Mouse (Mus musculus): Measurements from ENCODE around the gene Itpk1. TPM values are rescaled to one million over a fixed set of nuclear protein-coding genes. Genes with fewer than 3 reads are reported as not detected.
"Not testable (repeated sequence)": the region's sequence is repeated elsewhere in the genome, so short reads cannot be mapped to it uniquely, and the experiment has no call there.

The Itpk1 gene
- polyA plus RNA-seq, 1 experiment from 2014 or later, result 3.0 TPM

DNA sequence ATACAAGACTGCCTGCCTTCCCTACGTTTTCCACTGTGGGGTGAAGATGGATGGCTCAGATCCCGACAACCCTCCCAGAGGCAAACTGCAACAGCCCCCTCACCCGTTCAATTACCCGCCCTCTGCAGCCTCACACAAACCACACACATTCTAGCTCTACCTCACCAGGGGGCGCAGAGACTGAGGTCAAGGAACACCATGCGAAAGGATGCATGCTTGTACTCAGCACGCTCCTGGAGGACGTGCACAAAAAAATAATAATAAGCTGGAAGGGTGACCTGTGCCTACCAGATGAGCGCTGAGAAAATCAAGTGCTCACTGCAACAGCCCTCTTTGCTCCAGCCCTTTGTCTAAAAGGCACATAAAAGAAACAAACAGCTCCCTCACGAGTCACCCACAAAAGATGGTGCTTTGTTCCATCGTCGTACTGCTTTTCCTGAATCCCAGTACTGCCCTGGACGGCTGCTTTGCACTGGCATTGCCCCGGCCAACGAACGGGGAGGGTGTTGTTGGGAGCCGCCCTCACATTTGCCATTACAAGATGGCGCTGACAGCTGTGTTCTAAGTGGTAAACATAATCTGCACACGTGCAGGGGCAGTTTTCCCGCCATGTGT lies 70.2 kb downstream of the Itpk1 start:
- WGBS (ENCODE audit: insufficient replicate concordance), result 71% methylated on average over 20 of the region's 20 CpGs
- no peak for DNase-seq
- Histone ChIP-seq H3K36me3 (no peaks in the 10 kb centered on the region), H3K4me3 (replicated peaks) (no peak overlapping the region), H3K4me1 (replicated peaks) (peaks cover 7% of the 10 kb centered on the region), H3K27me3 (no peaks in the 10 kb centered on the region), H3K4me2 (no peak overlapping the region), H3K9ac (no peak overlapping the region), H3K9me3 (replicated peaks) (no peaks in the 10 kb centered on the region), H3K27ac (no peak overlapping the region)
- no peak for ATAC-seq (ENCODE audit: low read depth)

DNA sequence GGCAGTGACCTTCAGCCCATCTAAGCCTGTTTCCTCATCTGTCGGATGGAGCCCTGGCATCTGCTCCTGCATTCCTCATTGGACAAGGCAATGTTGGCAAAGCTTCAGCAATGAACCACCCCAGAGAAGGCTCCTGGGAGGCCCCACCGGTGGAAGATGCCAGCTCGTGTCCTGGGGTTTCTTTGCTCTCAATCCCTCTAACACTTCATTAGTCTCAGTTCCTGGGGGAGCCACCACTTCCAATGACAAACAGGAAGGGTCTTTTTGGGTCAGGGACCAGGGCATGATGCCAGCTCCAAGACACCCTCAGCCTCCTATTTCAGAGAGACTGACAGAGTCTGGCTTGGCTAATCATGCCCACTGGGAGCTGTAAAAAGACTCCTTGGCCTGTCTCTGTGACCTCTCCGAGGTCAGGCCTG lies 71.6 kb downstream of the Itpk1 start:
- no peak for DNase-seq
- Histone ChIP-seq H3K4me1 (replicated peaks) (peaks cover 12% of the 10 kb centered on the region), H3K9ac (no peak overlapping the region), H3K36me3 (no peaks in the 10 kb centered on the region), H3K9me3 (replicated peaks) (no peaks in the 10 kb centered on the region), H3K4me3 (replicated peaks) (no peak overlapping the region), H3K27ac (no peak overlapping the region), H3K27me3 (no peaks in the 10 kb centered on the region), H3K4me2 (no peak overlapping the region)
- 48% methylated on average over 4 of the region's 4 CpGs for WGBS (ENCODE audit: insufficient replicate concordance)
- ATAC-seq (ENCODE audit: low read depth), result no peak

DNA sequence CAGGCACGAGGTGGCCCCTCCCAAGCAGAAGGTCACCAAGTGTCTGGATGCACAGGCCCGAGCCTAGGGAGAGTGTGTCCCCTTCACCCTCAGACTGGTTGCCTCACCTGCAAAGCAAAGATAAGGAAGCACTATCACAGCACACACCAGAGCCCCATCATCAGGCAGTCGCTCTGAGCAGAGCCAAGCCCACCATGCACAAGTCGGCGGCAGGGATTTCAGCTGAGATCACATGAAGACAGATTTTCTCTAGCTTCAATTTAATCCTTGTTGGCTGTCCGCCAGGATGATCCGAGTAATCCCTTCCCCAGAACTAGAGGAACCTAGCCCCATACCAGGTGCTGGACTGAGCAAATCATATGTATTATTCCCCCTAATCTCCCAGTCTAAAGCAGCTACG lies 73.0 kb downstream of the Itpk1 start:
- H3K4me2 ChIP-seq, result no peak overlapping the region
- no peak overlapping the region for H3K27ac ChIP-seq
- no peak overlapping the region for H3K4me3 ChIP-seq (replicated peaks)
- WGBS (ENCODE audit: insufficient replicate concordance), result 42% methylated on average over 8 of the region's 8 CpGs
- H3K36me3 ChIP-seq, result no peaks in the 10 kb centered on the region
- no peaks in the 10 kb centered on the region for H3K27me3 ChIP-seq
- no peaks in the 10 kb centered on the region for H3K9me3 ChIP-seq (replicated peaks)
- DNase-seq (no peak), ATAC-seq (ENCODE audit: low read depth) (peak; percentile 49; the same call in 1 of the 2 replicates)
- H3K9ac ChIP-seq, result no peak overlapping the region
- H3K4me1 ChIP-seq (replicated peaks), result peaks cover 18% of the 10 kb centered on the region

DNA sequence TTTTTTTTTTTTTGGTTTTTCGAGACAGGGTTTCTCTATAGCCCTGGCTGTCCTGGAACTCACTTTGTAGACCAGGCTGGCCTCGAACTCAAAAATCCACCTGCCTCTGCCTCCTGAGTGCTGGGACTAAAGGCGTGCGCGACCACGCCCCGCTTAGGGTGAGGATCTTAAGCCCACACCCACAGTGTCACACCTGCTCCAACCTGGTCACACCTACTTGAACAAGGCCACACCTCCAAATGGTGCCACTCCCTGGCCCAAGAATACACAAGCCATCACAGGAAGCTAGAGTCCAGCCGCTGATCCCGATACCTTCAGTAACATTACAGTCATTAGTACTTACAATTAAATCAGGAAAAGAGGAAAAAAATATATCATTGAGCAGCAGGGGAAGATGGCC lies 74.3 kb downstream of the Itpk1 start:
- H3K9ac ChIP-seq; H3K4me3 ChIP-seq (replicated peaks); H3K27me3 ChIP-seq; H3K4me2 ChIP-seq; H3K27ac ChIP-seq; ATAC-seq (ENCODE audit: low read depth); DNase-seq; H3K9me3 ChIP-seq (replicated peaks); H3K36me3 ChIP-seq: not testable (repeated sequence)
- peaks cover 16% of the 10 kb centered on the region for H3K4me1 ChIP-seq (replicated peaks)
- WGBS (ENCODE audit: insufficient replicate concordance), result 75% methylated on average over 9 of the region's 9 CpGs

DNA sequence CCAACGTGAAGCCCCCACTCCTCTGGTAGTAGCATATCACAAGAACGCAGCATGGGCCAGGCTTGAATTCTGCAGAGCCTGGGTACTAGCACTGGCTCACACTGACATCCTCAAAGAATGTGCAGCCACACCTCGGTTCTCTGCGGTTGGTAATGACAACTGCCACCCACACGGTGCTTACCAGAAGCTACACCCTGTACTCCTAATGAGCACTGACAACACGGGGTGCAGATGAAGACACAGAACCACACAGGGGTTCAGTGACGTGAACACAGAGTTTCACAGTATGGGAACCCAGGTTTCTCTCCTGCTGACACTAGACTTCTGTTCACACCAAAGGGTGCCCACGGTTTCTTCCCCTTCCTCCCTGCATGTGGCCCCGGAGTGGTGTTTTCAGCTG lies 76.5 kb downstream of the Itpk1 start:
- Histone ChIP-seq H3K9me3 (replicated peaks) (no peaks in the 10 kb centered on the region), H3K9ac (no peak overlapping the region), H3K4me1 (replicated peaks) (peaks cover 16% of the 10 kb centered on the region), H3K4me2 (no peak overlapping the region), H3K36me3 (no peaks in the 10 kb centered on the region), H3K27me3 (no peaks in the 10 kb centered on the region), H3K27ac (no peak overlapping the region), H3K4me3 (replicated peaks) (no peak overlapping the region)
- 52% methylated on average over 9 of the region's 9 CpGs for WGBS (ENCODE audit: insufficient replicate concordance)
- DNase-seq (no peak), ATAC-seq (ENCODE audit: low read depth) (no peak)

DNA sequence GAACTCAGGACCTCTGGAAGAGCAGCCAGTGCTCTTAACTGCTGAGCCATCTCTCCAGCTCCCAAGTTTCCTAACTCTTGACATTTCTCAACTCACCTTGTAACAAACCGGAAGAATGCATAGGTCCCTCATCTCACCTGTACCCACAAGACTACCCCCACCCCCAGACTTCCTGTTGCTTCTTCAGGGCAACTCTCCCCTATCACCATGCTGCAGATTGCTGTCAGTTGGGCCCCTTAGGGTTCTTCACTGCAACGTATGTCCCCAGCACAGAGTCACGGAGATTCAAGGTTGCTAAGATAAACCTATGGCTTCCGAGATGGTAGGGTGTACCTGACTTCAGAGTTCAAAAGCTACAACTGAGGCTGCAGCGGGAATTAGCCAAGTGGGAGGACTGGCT lies 77.2 kb downstream of the Itpk1 start:
- Histone ChIP-seq H3K4me1 (replicated peaks) (peaks cover 16% of the 10 kb centered on the region), H3K36me3 (no peaks in the 10 kb centered on the region), H3K27ac (no peak overlapping the region), H3K4me2 (no peak overlapping the region), H3K27me3 (no peaks in the 10 kb centered on the region), H3K4me3 (replicated peaks) (no peak overlapping the region), H3K9ac (no peak overlapping the region), H3K9me3 (replicated peaks) (no peaks in the 10 kb centered on the region)
- no peak for DNase-seq
- ATAC-seq (ENCODE audit: low read depth), result 0 out of 2 replicates have a peak, but pooled peaks have one; percentile 25
- 35% methylated on average over 5 of the region's 5 CpGs for WGBS (ENCODE audit: insufficient replicate concordance)

DNA sequence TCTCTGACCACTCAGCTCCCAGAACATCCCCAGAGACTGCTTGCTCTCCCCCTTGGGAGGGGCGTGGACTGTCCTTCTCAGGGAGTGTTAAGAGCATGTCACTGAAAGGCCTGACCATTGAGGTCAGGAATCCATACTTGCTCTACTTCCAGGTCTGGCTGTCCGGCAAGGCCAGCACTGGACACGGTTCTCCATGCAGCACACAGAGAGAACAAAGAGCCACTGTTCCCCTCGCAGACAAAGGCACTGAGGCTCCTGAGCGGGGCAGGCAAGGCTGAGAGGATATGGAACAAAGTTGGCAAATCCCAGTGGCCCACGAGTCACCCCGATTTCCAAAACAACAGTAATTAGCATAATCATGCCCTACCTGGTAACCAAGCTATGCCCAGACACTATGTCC lies 77.9 kb downstream of the Itpk1 start:
- Histone ChIP-seq H3K9me3 (replicated peaks) (no peaks in the 10 kb centered on the region), H3K4me3 (replicated peaks) (no peak overlapping the region), H3K27me3 (no peaks in the 10 kb centered on the region), H3K27ac (no peak overlapping the region), H3K9ac (no peak overlapping the region), H3K4me1 (replicated peaks) (peaks cover 17% of the 10 kb centered on the region), H3K36me3 (no peaks in the 10 kb centered on the region), H3K4me2 (no peak overlapping the region)
- WGBS (ENCODE audit: insufficient replicate concordance), result 69% methylated on average over 7 of the region's 7 CpGs
- ATAC-seq (ENCODE audit: low read depth), result no peak
- no peak for DNase-seq

DNA sequence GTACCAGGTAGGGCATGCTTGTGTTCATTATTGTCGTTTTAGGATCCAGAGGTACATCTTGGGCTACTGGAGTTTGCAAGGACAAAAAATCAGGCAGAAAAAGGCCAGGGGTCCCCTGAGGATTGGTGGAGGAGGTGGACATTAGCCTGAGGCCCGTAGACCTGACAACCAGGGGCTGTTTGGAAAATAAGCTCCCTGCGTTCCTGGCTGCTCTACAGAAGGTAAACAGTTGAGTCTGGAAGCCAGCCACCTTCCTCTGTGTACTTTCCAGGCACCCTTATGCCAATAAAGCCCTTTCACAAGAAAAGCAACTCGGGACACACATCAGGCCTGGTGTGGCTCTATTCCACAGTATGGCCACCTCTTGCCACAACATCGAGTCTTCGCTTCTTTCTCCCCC lies 79.0 kb downstream of the Itpk1 start:
- no peaks in the 10 kb centered on the region for H3K9me3 ChIP-seq (replicated peaks)
- H3K27me3 ChIP-seq, result no peaks in the 10 kb centered on the region
- H3K36me3 ChIP-seq, result 0 out of 2 replicates have a peak, but pooled peaks cover 4% of the 10 kb centered on the region
- no peak overlapping the region for H3K4me2 ChIP-seq
- H3K4me3 ChIP-seq (replicated peaks), result no peak overlapping the region
- H3K4me1 ChIP-seq (replicated peaks), result peaks cover 13% of the 10 kb centered on the region
- WGBS (ENCODE audit: insufficient replicate concordance), result 64% methylated on average over 6 of the region's 6 CpGs
- no peak overlapping the region for H3K27ac ChIP-seq
- ATAC-seq (ENCODE audit: low read depth), result no peak
- no peak overlapping the region for H3K9ac ChIP-seq
- DNase-seq, result no peak

DNA sequence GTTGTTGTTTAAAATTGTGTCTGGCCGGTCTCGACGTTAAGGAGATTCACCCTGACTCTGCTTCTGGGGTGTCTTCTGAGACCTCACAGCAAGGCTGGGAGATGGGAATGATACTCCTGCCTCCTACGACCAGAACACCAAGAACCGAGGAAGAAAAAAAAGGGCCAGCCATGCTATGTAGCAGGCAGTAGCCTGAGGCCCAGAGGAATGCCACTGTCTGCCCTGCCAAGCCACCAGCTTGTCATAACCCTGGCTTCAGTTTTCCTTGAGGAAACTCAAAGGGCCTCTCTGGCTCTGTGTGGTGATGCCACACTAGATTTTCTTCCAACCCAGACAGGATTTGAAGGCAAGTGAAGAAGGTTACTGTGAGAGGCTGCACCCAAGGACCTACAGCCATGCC lies 79.6 kb downstream of the Itpk1 start:
- H3K9me3 ChIP-seq (replicated peaks), result no peaks in the 10 kb centered on the region
- peaks cover 4% of the 10 kb centered on the region; the same call in 1 of the 2 replicates for H3K36me3 ChIP-seq
- H3K9ac ChIP-seq, result no peak overlapping the region
- no peak for ATAC-seq (ENCODE audit: low read depth)
- 70% methylated on average over 5 of the region's 5 CpGs for WGBS (ENCODE audit: insufficient replicate concordance)
- H3K4me3 ChIP-seq (replicated peaks), result no peak overlapping the region
- DNase-seq, result no peak
- H3K4me2 ChIP-seq, result no peak overlapping the region
- H3K27ac ChIP-seq, result no peak overlapping the region
- peaks cover 18% of the 10 kb centered on the region for H3K4me1 ChIP-seq (replicated peaks)
- no peaks in the 10 kb centered on the region for H3K27me3 ChIP-seq

DNA sequence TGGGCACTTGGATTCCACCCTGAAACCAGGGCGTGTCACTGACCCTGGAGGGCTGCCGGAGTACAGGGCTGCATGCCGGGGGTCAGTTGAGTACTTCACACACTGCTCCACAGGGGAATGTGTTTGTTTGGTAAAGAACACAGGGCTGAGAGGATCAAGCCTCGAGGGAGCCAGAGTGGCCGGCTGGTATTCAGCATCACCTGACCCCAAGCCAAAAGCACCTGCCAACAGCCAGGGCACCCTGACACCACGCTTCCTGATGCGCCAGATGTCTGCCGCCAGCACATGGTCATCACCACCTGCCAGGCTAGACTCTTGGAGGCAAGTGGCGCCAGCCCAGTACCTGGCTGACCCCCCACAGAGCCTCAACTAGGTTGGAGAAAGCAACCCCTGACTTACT lies 80.9 kb downstream of the Itpk1 start:
- H3K27ac ChIP-seq, result no peak overlapping the region
- H3K4me3 ChIP-seq (replicated peaks), result no peak overlapping the region
- 73% methylated on average over 9 of the region's 9 CpGs for WGBS (ENCODE audit: insufficient replicate concordance)
- H3K9me3 ChIP-seq (replicated peaks), result no peaks in the 10 kb centered on the region
- H3K36me3 ChIP-seq, result peaks cover 4% of the 10 kb centered on the region; the same call in 1 of the 2 replicates
- ATAC-seq (ENCODE audit: low read depth) (no peak), DNase-seq (no peak)
- H3K4me2 ChIP-seq, result no peak overlapping the region
- peaks cover 31% of the 10 kb centered on the region for H3K4me1 ChIP-seq (replicated peaks)
- H3K9ac ChIP-seq, result no peak overlapping the region
- no peaks in the 10 kb centered on the region for H3K27me3 ChIP-seq

DNA sequence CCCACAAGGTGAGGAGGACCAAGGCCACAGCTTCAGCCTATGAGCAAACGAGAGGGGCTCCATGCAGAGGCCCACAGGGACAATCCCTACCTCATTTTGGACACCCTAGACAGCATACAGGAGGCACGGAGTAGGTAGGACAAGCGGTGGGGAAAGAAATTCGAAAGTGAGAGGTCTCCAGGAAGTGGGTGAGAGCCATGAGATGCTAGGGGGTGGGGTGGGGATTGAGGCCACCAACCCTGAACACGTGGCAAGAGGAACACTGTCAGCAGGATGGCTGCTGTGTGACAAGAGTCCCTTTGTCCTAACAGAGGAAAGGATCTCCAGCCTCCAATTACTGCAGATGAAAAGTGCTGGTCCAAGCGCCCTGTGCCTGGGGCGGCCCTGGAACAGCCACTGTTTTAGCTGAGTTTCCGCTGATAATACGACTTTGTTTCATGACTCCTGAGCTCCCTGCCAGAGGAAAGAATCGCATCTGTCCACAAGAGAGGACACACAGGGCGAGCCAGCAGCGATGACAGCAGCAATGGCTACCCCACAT lies 82.4 kb downstream of the Itpk1 start:
- Histone ChIP-seq H3K27me3 (no peaks in the 10 kb centered on the region), H3K27ac (no peak overlapping the region), H3K9me3 (replicated peaks) (no peaks in the 10 kb centered on the region), H3K36me3 (peaks cover 4% of the 10 kb centered on the region; the same call in 1 of the 2 replicates), H3K4me1 (replicated peaks) (peaks cover 28% of the 10 kb centered on the region), H3K9ac (no peak overlapping the region), H3K4me2 (no peak overlapping the region), H3K4me3 (replicated peaks) (no peak overlapping the region)
- 73% methylated on average over 12 of the region's 12 CpGs for WGBS (ENCODE audit: insufficient replicate concordance)
- ATAC-seq (ENCODE audit: low read depth) (no peak), DNase-seq (no peak)

DNA sequence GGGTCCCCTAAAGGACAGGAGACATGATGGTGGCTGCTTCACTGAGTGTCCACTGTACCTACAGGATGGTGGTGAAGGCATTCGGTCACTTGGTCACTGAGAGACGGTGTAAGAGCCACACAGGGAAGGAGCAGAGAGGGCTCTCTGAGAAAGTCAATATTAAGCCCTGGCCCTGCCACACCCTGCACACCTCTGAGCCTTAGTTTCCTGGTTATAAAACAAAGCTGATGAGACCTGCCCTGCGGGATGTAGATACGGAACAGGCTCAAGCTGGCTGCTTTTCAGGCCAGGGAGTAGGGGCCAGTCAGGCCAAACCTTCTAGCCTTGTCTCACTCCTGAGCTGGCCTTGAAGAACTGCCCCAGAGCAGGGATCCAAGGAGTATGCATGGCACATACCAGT lies 82.9 kb downstream of the Itpk1 start:
- DNase-seq, result no peak
- peaks cover 32% of the 10 kb centered on the region for H3K4me1 ChIP-seq (replicated peaks)
- 78% methylated on average over 4 of the region's 4 CpGs for WGBS (ENCODE audit: insufficient replicate concordance)
- H3K27ac ChIP-seq, result no peak overlapping the region
- no peak overlapping the region for H3K9ac ChIP-seq
- no peaks in the 10 kb centered on the region for H3K9me3 ChIP-seq (replicated peaks)
- no peak overlapping the region for H3K4me2 ChIP-seq
- no peak overlapping the region for H3K4me3 ChIP-seq (replicated peaks)
- H3K27me3 ChIP-seq, result no peaks in the 10 kb centered on the region
- ATAC-seq (ENCODE audit: low read depth), result no peak
- peaks cover 4% of the 10 kb centered on the region; the same call in 1 of the 2 replicates for H3K36me3 ChIP-seq

Measured in liver, embryonic 13.5 days (tissue).